Mouse (Mus musculus) heart, postnatal 14 days (tissue): ENCODE results near the gene Zfp354a. TPM values are rescaled to one million over a fixed set of nuclear protein-coding genes. Genes with fewer than 3 reads are reported as not detected.

Source experiments
- DNase-seq, 2 experiments: peaks; one replicate each; pipeline ENCODE4 v3.0.0; 2021 to 2022
- intact Hi-C: fragments of 180-260 bp; cut with DNase I; formaldehyde crosslinking; loops from one replicate; pipeline ENCODE4 v1.15.1; 2025
- total RNA-seq, 2 experiments: library from RNA; stranded (reverse); gene quantifications; 2 replicates each; pipeline ENCODE4 v1.2.3; 2021

Gene Zfp354a
- total RNA-seq, 2 experiments from 2014 or later, result 1.7 to 2.1 TPM

- intact Hi-C loops, result no loop called here
- no peak for DNase-seq
These were observed 51.6 kb downstream of the Zfp354a start for GRCm38 (mm10) chr11:51110621-51111020.

Other genes starting within 250 kb of the Zfp354a start
- 1 to 10 TPM; 5.0 to 5.3 TPM for gene Zfp354c, start 231.5 kb upstream of the Zfp354a start, total RNA-seq
- gene Zfp879, start 217.7 kb upstream of the Zfp354a start, total RNA-seq, result 1 to 10 TPM in 1 of 2 experiments, under 1 TPM in 1; 0.76 to 1.1 TPM
- gene Grm6, start 208.6 kb upstream of the Zfp354a start, total RNA-seq, result not detected
- gene Zfp454, start 171.6 kb upstream of the Zfp354a start, total RNA-seq, result 1 to 10 TPM in 1 of 2 experiments, under 1 TPM in 1; 0.78 to 1.3 TPM
- gene Zfp2, start 143.1 kb upstream of the Zfp354a start, total RNA-seq, result 1 to 10 TPM; 2.6 to 3.2 TPM
- gene Zfp354b, start 127.6 kb upstream of the Zfp354a start, total RNA-seq, result 1 to 10 TPM in 1 of 2 experiments, under 1 TPM in 1; 0.96 to 1.7 TPM
- gene 4933414I15Rik, start 115.5 kb upstream of the Zfp354a start, total RNA-seq, result not detected
- gene Prop1, start 105.5 kb upstream of the Zfp354a start, total RNA-seq, result not detected
- not detected for gene Olfr1378, start 92.7 kb upstream of the Zfp354a start, total RNA-seq
- not detected for gene Olfr1377, start 77.3 kb upstream of the Zfp354a start, total RNA-seq
- gene Olfr51, start 55.7 kb upstream of the Zfp354a start, total RNA-seq, result not detected
- gene Olfr54, start 45.0 kb upstream of the Zfp354a start, total RNA-seq, result not detected
- gene Olfr1375, start 11.1 kb upstream of the Zfp354a start, total RNA-seq, result not detected
- gene Gm12569, start 161.2 kb downstream of the Zfp354a start, total RNA-seq, result not detected
- gene Clk4, start 202.5 kb downstream of the Zfp354a start, total RNA-seq, result 10 to 100 TPM; 47.8 to 59.2 TPM
- not detected for gene BC049762, start 203.8 kb downstream of the Zfp354a start, total RNA-seq
- 1 to 10 TPM; 1.5 to 1.7 TPM for gene Col23a1, start 230.7 kb downstream of the Zfp354a start, total RNA-seq